Mouse (Mus musculus) heart, postnatal 14 days (tissue): ENCODE measurements at regions not wholly inside any gene's neighbourhood (a gene's known extent, or its start where the extent isn't known, plus 50 kb on each side); places are given as distances from the start of the nearest gene placed in this dataset.

Source experiments
- DNase-seq, 2 experiments: peaks; one replicate each; pipeline ENCODE4 v3.0.0; 2021 to 2022
- intact Hi-C: fragments of 180-260 bp; cut with DNase I; formaldehyde crosslinking; loops from one replicate; pipeline ENCODE4 v1.15.1; 2025

- intact Hi-C loops: no loop called here
- DNase-seq: no peak
Observed at GRCm38 (mm10) chr3:150415277-150415676, 1022.4 kb upstream of the Adgrl4 start.

- DNase-seq: no peak
- intact Hi-C loops: no loop called here
Observed at GRCm38 (mm10) chr3:150416447-150416846, 1021.2 kb upstream of the Adgrl4 start.

GRCm38 (mm10) chr3:150427965-150428364 is 1009.7 kb upstream of the Adgrl4 start:
- DNase-seq: no peak
- intact Hi-C loops: no loop called here

GRCm38 (mm10) chr3:150431291-150431690 is 1006.4 kb upstream of the Adgrl4 start:
- DNase-seq: no peak
- intact Hi-C loops: no loop called here

- DNase-seq: no peak
- intact Hi-C loops: no loop called here
Observed at GRCm38 (mm10) chr3:150435199-150435598, 1002.5 kb upstream of the Adgrl4 start.

- DNase-seq: no peak
- intact Hi-C loops: no loop called here
Observed at GRCm38 (mm10) chr3:150435818-150436607, 1001.7 kb upstream of the Adgrl4 start.
